Mouse (Mus musculus) layer of hippocampus, adult 2 months (tissue): ENCODE data around the gene Cldn19. TPM values are rescaled to one million over a fixed set of nuclear protein-coding genes. Genes with fewer than 3 reads are reported as not detected.

Experiments used
- DNase-seq, 2 experiments: peaks; one replicate each; pipeline ENCODE4 v3.0.0; 2022; ENCODE audit warnings: low spot score in 2 of 2
- H3K27ac ChIP-seq: fragments of 200-600 bp; 2 replicates; pipeline ENCODE4 v1.8.1; 2022
- H3K4me3 ChIP-seq: fragments of 200-600 bp; 2 replicates; pipeline ENCODE4 v1.8.1; 2022; ENCODE audit warnings: mild to moderate bottlenecking
- CTCF ChIP-seq: fragments of 200-600 bp; conservative IDR thresholded peaks from 2 replicates; pipeline ENCODE4 v1.8.1; 2022; ENCODE audit warnings: antibody characterized with exemption, mild to moderate bottlenecking, moderate library complexity
- long read RNA-seq, 2 experiments: library from polyadenylated mRNA; stranded (forward); transcript quantifications; one replicate each; pipeline ENCODE4 v2.0.0; 2021; ENCODE audit warnings: borderline mapping rate in 2 of 2
- total RNA-seq, 2 experiments: library from RNA; stranded (reverse); gene quantifications; 2 replicates each; pipeline ENCODE4 v1.2.3; 2021

The Cldn19 gene
- total RNA-seq = under 1 TPM; 0.37 to 0.69 TPM
- long read RNA-seq, experiment 1 = 0 reads
- long read RNA-seq, experiment 2 = 0 reads

- H3K4me3 ChIP-seq = no peak within 1 kb of the TSS
- peak within 1 kb of the TSS; percentile 14; the same call in 1 of the 2 replicates for H3K27ac ChIP-seq
- TF ChIP-seq CTCF = no peak
These were observed at the start of gene Cldn19 for GRCm38 (mm10) chr4:119255351-119255750. Cldn19 (plus strand) TSS chr4:119255414.

GRCm38 (mm10) chr4:119216667-119217066, 38.5 kb upstream of the Cldn19 start:
- no peak for TF ChIP-seq CTCF
- no peak for DNase-seq
- no peak overlapping the region for H3K27ac ChIP-seq
- no peak overlapping the region for H3K4me3 ChIP-seq

More at GRCm38 (mm10) chr4:119255351-119255750, at the start of gene Cldn19:
- DNase-seq = no peak

DNA sequence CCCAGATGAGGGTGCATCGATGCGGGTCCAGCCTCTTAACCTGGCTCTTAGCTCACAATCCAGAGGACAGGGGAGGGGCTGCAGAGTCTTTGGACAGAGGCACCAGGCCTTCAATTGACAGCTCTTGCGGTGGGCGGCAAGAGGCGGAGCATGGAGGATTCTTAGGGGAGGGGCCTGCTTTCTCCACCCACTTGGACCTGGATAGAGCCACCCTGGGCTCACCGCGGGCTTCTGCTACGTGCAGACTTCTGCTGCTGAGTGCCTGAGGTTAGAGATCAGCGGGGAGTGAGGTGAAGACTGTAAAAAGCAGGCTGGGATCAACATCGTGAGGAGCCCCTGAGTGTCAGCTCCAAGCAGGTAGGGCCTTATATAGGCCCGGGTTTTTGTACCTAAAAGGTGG, 37.0 kb upstream of the Cldn19 start, which contains the start of gene Tmem269:
Gene Tmem269 (minus strand): TSS at position 49 of the 400 bp plus-strand sequence.
- no peak within 1 kb of the TSS for H3K4me3 ChIP-seq
- no peak for TF ChIP-seq CTCF
- no peak within 1 kb of the TSS for H3K27ac ChIP-seq
- no peak for DNase-seq

- DNase-seq = peak; percentile 46 to 58
- Histone ChIP-seq H3K4me3 (no peak overlapping the region), H3K27ac (no peak overlapping the region)
- peak; percentile 90 for TF ChIP-seq CTCF
These were observed 31.5 kb upstream of the Cldn19 start for GRCm38 (mm10) chr4:119223696-119224095.

DNA sequence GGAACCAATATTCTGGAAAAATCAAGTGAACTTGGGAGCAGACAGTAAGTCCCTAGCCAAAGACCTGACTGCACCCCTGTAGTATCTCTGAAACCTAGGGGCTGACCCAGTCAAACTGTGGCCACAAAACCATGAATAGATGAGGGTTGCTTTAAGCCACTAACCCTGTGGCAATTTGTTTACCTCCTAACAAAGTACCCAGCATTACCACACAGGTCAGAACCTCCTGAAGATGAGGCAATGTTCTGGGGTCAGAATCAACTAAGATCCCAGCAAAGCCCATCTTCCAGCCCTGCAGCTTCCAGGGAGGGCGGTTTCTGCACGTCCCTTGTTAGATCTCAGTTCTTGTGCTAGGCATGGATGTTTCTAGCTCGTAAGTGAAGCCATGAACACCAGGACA, 30.7 kb upstream of the Cldn19 start:
- no peak for TF ChIP-seq CTCF
- Histone ChIP-seq H3K4me3 (no peak overlapping the region), H3K27ac (no peak overlapping the region)
- no peak for DNase-seq

DNA sequence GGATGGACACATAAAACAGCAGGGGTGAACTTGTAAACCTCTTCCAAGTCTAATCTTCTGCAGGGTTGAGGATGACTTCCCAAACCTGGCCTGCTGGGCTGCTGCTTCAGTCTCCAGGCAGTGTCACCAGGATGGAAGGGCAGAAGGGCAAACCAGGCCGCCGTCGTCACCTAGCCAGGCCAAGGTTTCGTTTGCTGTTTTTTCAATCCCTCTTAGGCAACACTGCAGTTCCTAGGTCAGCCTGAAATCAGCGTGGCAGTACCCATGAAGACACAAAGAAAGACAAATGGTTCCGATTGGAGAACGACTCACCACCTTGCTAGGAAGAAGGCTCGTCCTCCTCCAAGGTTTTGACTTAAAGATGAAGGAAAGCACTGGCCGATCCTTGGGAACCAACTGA, 29.5 kb upstream of the Cldn19 start:
- Histone ChIP-seq H3K27ac (no peak overlapping the region), H3K4me3 (no peak overlapping the region)
- DNase-seq = no peak
- TF ChIP-seq CTCF = no peak

GRCm38 (mm10) chr4:119226751-119227150, 28.5 kb upstream of the Cldn19 start:
- no peak overlapping the region for H3K27ac ChIP-seq
- TF ChIP-seq CTCF = no peak
- H3K4me3 ChIP-seq = no peak overlapping the region
- DNase-seq = no peak

DNA sequence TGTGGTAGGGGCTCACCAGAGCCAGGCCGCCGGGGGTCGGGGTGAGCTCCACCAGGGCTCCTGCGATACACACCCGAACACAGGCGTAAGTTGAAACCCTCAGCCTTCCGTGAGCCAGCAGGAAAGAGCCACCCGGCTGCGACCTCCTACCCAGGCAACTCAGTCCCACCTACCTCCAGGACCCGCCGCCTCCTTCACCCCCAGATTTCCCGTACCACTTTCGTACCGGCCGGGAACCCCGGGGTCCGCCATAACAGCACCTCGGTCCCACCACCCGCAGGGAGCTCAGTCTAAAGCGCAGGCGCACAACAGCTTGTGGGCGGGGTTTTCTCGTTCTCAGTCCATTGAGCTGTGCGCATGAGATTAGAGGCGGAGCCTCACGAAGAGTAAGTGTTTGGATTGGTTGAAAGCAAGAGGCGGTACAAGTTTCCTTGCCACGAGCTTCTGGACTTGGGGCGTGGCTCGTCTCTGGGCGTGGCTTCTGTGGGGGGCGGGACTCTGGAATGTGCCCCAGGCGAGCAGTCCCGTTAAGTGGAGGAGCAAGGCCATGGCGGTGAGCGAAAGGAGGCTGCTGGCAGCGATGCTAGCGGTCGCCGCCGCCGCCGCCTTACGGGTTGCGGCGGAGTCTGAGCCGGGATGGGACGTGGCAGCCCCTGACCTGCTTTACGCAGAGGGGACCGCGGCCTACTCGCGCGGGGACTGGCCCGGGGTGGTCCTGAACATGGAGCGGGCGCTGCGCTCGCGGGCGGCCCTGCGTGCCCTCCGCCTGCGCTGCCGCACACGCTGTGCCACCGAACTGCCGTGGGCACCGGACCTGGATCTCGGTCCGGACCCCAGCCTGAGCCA, 22.6 kb upstream of the Cldn19 start, which contains the start of the genes AU022252 and P3h1:
Gene AU022252 (minus strand): TSS at position 303 of the 846 bp plus-strand sequence.
Gene P3h1 (plus strand): TSS at position 506 of the 846 bp plus-strand sequence.
- TF ChIP-seq CTCF = no peak
- DNase-seq = peak; percentile 98 to 99
- peak within 1 kb of the TSS; percentile 86 for H3K27ac ChIP-seq
- peak within 1 kb of the TSS; percentile 77 for H3K4me3 ChIP-seq

DNA sequence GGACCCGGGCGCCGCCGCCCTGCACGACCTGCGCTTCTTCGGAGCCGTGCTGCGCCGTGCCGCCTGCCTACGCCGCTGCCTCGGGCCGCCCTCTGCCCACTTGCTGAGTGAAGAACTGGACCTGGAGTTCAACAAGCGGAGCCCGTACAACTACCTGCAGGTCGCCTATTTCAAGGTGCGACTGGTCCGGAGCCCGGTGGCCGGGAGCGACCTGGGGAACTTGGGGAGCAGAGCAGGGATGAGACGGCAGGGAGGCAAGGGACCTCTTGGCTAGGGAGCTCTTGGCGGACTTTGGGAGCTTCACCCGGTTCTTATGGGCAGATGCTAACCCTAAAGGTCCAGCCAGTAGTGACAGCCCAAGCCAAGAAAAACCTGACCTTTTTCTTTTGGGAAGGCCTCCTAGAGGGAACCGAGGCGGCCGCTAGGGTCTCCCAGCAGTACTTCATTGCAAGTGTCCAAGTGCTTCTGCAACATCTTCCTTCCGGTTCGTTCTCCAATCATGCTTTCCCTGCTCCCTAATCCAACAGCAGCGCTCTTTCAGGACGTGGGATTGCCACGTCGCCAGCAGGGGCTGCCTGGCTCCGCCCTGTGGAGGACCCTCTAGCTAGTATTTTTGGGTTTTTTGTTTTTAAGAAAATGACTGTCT, 21.8 kb upstream of the Cldn19 start:
- H3K27ac ChIP-seq = peak overlapping the region; percentile 86
- peak overlapping the region; percentile 77 for H3K4me3 ChIP-seq
- peak; percentile 68 for TF ChIP-seq CTCF
- peak; percentile 37 to 47 for DNase-seq

DNA sequence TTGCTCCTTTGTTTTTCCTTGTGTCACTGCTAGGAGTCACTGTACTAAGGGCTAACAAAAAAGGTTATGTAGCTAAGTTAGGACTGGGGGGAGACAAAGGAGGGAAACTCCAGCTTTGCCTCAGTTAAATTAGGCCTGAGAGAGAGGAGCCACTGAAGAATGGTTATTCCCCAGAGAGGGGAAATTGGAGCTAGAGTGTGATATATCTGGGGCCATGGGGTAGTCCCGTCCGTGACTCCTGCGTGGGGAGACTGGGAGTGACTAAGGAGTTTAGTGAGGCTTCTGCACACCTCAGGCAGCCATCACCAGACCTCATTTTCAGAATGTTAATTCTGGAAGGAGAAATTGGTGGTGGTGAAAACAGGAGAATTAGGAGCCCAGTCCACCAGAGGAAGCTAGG, 20.9 kb upstream of the Cldn19 start:
- H3K4me3 ChIP-seq = peak overlapping the region; percentile 77

GRCm38 (mm10) chr4:119238661-119239060, 16.6 kb upstream of the Cldn19 start:
- no peak for DNase-seq
- H3K4me3 ChIP-seq = no peak overlapping the region
- peak overlapping the region; percentile 15 for H3K27ac ChIP-seq
- TF ChIP-seq CTCF = no peak

More for the DNA sequence above, 20.9 kb upstream of the Cldn19 start:
- no peak overlapping the region for H3K27ac ChIP-seq
- TF ChIP-seq CTCF = no peak
- DNase-seq = no peak

DNA sequence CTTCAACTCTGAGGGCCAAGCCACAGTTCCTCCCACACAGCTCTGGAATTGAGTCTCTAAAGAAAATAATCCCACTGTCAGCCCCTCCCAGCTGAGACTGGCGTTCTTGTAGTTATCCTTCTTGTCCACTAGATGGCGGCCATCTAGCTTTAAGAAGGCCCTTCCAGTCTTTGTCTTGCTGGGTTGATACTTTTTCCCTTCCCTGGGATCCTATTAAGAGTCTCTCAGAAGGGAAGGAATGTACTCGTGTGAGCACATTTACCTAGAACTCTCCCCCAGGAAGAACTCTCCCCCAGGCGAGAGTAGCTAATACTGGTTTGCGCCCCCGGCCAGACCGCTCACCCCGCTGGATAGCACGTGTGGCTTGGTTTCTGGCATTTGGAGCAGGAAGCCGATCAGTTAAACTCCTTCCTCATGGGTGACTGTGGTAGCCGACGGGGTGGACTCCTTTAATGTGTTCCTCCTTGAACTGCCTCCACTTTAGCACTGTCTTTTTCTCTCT, 16.0 kb upstream of the Cldn19 start:
- DNase-seq = peak; percentile 51 to 59
- Histone ChIP-seq H3K27ac (peak overlapping the region; percentile 40; the same call in 1 of the 2 replicates), H3K4me3 (no peak overlapping the region)
- TF ChIP-seq CTCF = peak; percentile 94

DNA sequence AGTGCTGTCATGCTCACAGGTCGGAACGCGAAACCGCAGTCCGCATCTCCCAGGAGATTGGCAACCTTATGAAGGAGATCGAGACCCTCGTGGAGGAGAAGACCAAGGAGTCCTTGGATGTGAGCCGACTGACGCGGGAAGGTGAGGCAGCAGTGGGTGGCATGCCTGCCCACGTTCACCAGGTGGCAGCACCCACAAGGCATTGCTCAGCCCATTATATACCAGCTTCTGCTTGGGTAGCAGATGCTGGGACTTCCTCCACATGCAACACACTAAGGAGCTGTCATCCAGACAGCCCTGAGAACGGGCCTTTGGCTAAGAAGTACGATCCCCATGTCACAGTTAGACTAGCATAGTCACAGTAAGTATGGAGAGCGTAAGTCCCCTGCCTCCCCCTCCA, 13.6 kb upstream of the Cldn19 start:
- no peak overlapping the region for H3K27ac ChIP-seq
- H3K4me3 ChIP-seq = no peak overlapping the region
- peak; percentile 42 to 56 for DNase-seq
- peak; percentile 85 for TF ChIP-seq CTCF
